Mouse (Mus musculus) midbrain, embryonic 14.5 days (tissue): ENCODE data around the gene Ankzf1. TPM values are rescaled to one million over a fixed set of nuclear protein-coding genes. Genes with fewer than 3 reads are reported as not detected.

Source experiments
- ATAC-seq: fragments of 200-750 bp; cut with Nextera tagmentation; 2 replicates; pipeline ENCODE4 v1.8.0; 2017; ENCODE audit warnings: moderate number of reproducible peaks, moderate library complexity; ENCODE audit not compliant: low FRiP score, low TSS enrichment
- DNase-seq: peaks from one replicate; pipeline ENCODE4 v3.0.0-alpha.2; 2015
- H3K27ac ChIP-seq: fragments of 300-500 bp; sonication (generic); replicated peaks from 2 replicates; pipeline ENCODE4 v1.5.1; 2014; ENCODE audit warnings: mild to moderate bottlenecking, low read depth, low read length, moderate library complexity
- H3K27me3 ChIP-seq: fragments of 300-500 bp; sonication (generic); 2 replicates; pipeline ENCODE4 v1.6.1; 2014; ENCODE audit warnings: low read length, control low read depth, mixed read lengths; ENCODE audit not compliant: control insufficient read depth, insufficient read depth
- H3K36me3 ChIP-seq: fragments of 300-500 bp; sonication (generic); 2 replicates; pipeline ENCODE4 v1.6.1; 2014; ENCODE audit warnings: low read length, control low read depth; ENCODE audit not compliant: control insufficient read depth, insufficient read depth
- H3K4me1 ChIP-seq: fragments of 300-500 bp; sonication (generic); 2 replicates; pipeline ENCODE4 v1.6.1; 2014; ENCODE audit warnings: mild to moderate bottlenecking, antibody characterized with exemption, low read length, control low read depth; ENCODE audit not compliant: control insufficient read depth, insufficient read depth
- H3K4me2 ChIP-seq: fragments of 300-500 bp; sonication (generic); 2 replicates; pipeline ENCODE4 v1.6.1; 2014; ENCODE audit warnings: mild to moderate bottlenecking, low read length, moderate library complexity
- H3K4me3 ChIP-seq: fragments of 300-500 bp; sonication (generic); replicated peaks from 2 replicates; pipeline ENCODE4 v1.5.1; 2014; ENCODE audit warnings: low read depth, low read length
- H3K9ac ChIP-seq: fragments of 300-500 bp; sonication (generic); replicated peaks from 2 replicates; pipeline ENCODE4 v1.6.1; 2014; ENCODE audit warnings: mild to moderate bottlenecking, low read length, moderate library complexity
- H3K9me3 ChIP-seq: fragments of 300-500 bp; sonication (generic); 2 replicates; pipeline ENCODE4 v1.6.1; 2016; ENCODE audit warnings: low read length, control low read depth, mixed read lengths; ENCODE audit not compliant: control insufficient read depth
- whole genome bisulfite sequencing: fragments of 180-500 bp; shearing (Covaris S2); extraction: QIAGEN DNeasy Blood & Tissue Kit; methylation state at CpG from one replicate; pipeline ENCODE4 v1.1.7; 2014; 5-methylcytosine and 5-hydroxymethylcytosine counted together
- polyA plus RNA-seq: library from polyadenylated mRNA; unstranded; fragments of >200 nt; fragmentation: Nextera tagmentation; extraction: Ambion mirVana; gene quantifications from 2 replicates; pipeline ENCODE4 v1.2.1, GENCODE M21; 2014

Gene Ankzf1
- polyA plus RNA-seq: 18.1 and 19.7 TPM in 2 replicates

DNA sequence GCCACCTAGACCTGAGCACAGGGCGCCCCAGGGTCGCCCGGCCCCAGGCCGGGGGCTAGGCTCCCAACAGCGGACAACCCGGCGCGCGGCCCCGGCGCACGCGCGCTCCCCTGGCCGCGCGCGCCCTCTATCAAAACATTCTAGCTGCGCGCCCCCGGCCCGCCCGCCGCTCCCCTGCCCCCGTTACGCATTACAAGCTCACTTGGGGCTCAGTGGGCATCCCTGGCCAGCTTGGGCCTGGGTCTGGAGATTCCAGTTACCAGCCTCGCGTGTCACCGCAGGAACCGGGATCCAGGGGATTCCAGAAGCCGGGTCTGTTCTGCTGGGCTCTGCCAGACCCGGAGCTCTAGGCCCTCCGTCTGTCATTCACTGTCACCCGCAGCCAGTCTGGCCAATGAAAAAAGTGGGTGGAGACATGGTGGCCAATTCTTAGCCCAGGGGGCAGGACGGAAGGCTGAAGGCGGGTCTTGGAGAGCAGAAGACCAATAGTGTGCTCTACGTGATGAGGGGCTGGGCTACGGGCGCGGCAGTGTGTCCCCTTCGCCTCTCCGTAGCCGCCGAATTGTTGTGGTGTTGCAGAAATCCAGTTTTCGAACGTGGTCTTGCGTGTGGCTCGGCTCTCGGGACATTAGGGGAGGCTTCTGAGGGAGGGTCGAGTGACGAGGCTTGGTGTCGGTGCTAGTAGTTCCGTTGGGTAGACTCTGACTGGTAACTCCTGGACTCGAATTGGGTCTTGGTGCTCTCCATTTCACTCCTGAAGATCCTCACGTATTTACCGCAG is at the start of gene Ankzf1, which contains the start of gene Atg9a:
Ankzf1 (plus strand) TSS at position 530 of the 781 bp plus-strand sequence.
Atg9a (minus strand) TSS at position 575 of the 781 bp plus-strand sequence.
- Histone ChIP-seq H3K9ac (peak within 1 kb of the TSS; percentile 84), H3K27ac (peak within 1 kb of the TSS; percentile 95), H3K9me3 (no peaks in the 10 kb centered on the region), H3K36me3 (peaks cover 38% of the 10 kb centered on the region), H3K27me3 (no peaks in the 10 kb centered on the region), H3K4me3 (peak within 1 kb of the TSS; percentile 71), H3K4me1 (peaks cover 19% of the 10 kb centered on the region), H3K4me2 (peak within 1 kb of the TSS; percentile 80)
- ATAC-seq (peak; percentile 99), DNase-seq (peak; percentile 97)
- WGBS: under 1% methylated on average over 56 of the region's 56 CpGs

DNA sequence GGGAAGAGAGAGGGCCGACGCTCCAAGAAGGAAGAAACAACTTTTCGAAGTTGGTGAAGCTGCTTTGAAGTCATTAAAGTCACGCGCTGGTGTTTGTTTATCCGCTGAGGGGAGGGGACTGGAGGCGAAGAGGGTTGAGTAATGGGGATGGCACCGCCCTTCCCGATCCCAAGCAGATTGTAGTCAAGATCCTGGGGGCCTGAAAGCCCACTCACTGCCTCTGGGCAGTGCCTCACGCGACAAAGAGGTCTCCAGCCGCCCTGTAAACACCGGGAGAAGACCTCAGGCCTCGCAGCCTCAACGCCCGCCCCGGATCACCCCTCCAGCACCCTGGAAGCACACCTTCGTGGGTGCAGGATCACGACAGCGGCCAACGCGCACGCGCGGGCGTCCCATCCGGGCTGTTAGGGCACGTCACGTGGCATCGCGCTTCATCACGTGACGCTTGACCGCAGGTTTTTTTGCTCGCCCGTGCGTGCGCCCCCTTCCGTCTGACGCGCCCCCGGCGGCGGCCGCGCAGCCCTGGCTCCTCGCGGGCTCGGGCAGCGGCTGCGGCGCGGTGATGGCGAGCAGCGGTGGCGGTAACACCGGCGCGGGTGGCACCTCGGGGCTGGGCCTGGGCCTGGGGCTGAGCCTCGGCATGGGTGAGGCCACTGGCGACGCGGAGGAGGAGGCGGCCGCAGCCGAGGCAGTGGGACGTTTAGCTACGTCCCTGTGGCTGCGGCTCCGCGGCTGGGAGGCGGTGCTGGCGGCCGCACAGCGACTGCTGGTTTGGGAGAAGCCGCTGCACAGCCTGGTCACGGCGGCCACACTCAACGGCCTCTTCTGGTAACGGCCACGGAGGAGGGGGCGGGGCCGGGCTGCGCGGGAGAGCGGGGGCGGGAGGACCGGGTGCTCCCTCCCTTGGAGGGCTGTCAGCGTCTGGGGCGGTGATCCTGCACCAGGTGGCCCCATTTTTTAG is 49.4 kb upstream of the Ankzf1 start, which contains the start of the genes Cnppd1 and Retreg2:
Cnppd1 (minus strand) TSS at position 411 of the 961 bp plus-strand sequence.
Retreg2 (plus strand) TSS at position 478 of the 961 bp plus-strand sequence.
- Histone ChIP-seq H3K36me3 (peaks cover 55% of the 10 kb centered on the region), H3K27ac (peak within 1 kb of the TSS; percentile 98), H3K9me3 (no peaks in the 10 kb centered on the region), H3K4me2 (peak within 1 kb of the TSS; percentile 97), H3K9ac (peak within 1 kb of the TSS; percentile 97), H3K4me3 (peak within 1 kb of the TSS; percentile 92), H3K27me3 (no peaks in the 10 kb centered on the region), H3K4me1 (peaks cover 17% of the 10 kb centered on the region)
- WGBS: under 1% methylated on average over 90 of the region's 91 CpGs
- peak; percentile 98 for DNase-seq
- peak; percentile 92 for ATAC-seq

DNA sequence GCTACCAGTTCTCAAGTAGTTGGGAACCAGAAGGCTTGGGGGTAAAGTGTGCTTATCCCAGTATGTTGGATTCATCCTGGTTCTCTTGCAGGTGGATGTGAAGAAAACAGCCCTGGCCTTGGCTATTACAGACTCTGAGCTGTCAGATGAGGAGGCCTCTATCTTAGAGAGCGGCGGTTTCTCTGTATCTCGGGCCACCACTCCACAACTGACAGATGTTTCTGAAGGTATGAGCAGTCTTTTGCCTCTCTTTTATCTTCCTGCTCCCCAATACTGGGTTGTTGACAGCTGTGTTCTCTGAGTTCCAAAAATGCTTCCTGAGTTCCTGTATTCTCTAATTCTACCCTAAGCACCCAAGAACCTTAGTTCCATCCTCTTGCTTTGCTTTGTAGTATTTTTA is 46.4 kb upstream of the Ankzf1 start:
- 95% methylated on average over 3 of the region's 3 CpGs for WGBS
- Histone ChIP-seq H3K4me1 (peaks cover 12% of the 10 kb centered on the region), H3K4me3 (no peak overlapping the region), H3K27ac (no peak overlapping the region), H3K36me3 (peaks cover 50% of the 10 kb centered on the region), H3K27me3 (no peaks in the 10 kb centered on the region), H3K9me3 (no peaks in the 10 kb centered on the region), H3K4me2 (no peak overlapping the region), H3K9ac (no peak overlapping the region)
- DNase-seq (no peak), ATAC-seq (no peak)

DNA sequence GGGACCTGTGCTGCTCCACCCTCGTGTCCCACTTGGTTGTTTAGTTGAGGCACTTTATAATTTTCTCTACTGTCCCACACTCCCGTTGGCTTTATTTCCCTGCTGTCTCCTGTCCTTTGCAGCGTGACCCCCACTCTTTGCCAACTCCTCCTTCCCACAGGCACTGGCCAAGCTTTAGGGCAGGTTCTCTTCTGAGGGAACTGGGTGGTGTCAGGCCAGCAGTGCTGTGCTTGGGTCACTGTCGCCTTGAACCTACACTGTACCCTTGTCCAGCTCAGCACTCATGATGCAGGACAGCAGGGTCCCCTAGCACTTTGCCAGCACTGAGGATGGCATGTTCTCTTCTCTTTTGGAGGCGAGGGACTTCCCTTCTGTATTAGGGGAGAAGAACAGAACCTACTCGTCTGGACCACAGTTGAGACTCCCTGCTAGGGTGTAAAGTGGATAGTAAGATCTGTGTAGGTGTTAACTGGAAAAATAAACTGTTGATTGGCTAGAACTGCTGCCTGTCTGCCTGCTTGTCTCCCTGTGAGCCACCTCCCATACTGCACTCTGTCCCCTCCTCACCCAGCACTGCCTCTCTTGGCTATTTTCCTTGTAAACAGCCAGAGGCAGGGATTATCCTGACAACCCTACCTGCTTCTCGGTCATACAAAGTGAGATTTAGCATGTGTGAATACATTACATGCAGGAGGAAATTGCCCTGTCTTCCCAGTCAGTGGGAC is 44.4 kb upstream of the Ankzf1 start:
- no peak overlapping the region for H3K4me2 ChIP-seq
- DNase-seq (no peak), ATAC-seq (no peak)
- H3K4me1 ChIP-seq: peaks cover 7% of the 10 kb centered on the region; the same call in 1 of the 2 replicates
- no peak overlapping the region for H3K27ac ChIP-seq
- 82% methylated on average over 7 of the region's 7 CpGs for WGBS
- H3K27me3 ChIP-seq: no peaks in the 10 kb centered on the region
- no peaks in the 10 kb centered on the region for H3K9me3 ChIP-seq
- peaks cover 50% of the 10 kb centered on the region for H3K36me3 ChIP-seq
- no peak overlapping the region for H3K4me3 ChIP-seq
- H3K9ac ChIP-seq: no peak overlapping the region

DNA sequence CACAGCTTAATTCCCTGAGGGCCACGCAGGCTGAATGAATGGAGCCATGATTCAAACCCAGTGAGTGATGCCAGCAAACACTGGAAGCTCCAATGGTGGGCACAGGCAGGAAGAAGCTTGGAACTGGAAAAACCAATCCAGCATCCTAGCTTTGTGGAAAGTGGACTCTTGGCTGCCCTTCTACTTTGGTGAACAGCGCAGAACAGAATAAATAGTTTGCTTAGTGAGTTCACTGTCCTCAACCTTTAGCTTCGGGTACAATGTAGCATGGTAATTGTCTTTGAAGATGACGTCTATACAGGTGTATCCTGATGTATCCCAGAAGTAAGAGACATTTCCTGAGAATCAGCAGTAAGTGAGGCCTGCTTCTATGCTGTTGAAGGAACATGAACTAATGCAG is 43.2 kb upstream of the Ankzf1 start:
- no peak for ATAC-seq
- no peak overlapping the region for H3K9ac ChIP-seq
- H3K4me3 ChIP-seq: no peak overlapping the region
- H3K27ac ChIP-seq: no peak overlapping the region
- H3K4me1 ChIP-seq: peaks cover 4% of the 10 kb centered on the region; the same call in 1 of the 2 replicates
- no peaks in the 10 kb centered on the region for H3K27me3 ChIP-seq
- H3K9me3 ChIP-seq: no peaks in the 10 kb centered on the region
- H3K4me2 ChIP-seq: no peak overlapping the region
- DNase-seq: no peak
- peaks cover 50% of the 10 kb centered on the region for H3K36me3 ChIP-seq
- 91% methylated on average over 4 of the region's 4 CpGs for WGBS

DNA sequence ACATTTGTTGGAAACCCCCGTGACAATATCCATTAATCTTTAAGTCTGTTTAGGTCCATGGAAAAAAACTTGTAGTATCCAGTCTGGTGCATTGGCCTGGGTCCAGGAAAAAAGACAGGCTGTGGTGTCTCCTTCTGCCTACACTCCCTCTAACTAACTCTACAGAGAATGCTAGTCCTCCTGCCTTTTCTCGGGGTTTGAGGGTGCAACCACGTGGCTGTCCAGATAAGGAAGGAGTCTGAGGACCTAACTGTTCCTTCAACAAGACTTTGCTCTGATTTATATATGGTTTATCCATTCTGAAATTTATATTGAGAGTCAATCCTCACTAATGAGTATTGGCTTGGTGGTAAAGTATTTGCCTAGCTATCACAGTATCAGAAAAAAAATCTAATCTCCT is 36.1 kb upstream of the Ankzf1 start:
- 72% methylated on average over 3 of the region's 3 CpGs for WGBS
- DNase-seq: no peak

DNA sequence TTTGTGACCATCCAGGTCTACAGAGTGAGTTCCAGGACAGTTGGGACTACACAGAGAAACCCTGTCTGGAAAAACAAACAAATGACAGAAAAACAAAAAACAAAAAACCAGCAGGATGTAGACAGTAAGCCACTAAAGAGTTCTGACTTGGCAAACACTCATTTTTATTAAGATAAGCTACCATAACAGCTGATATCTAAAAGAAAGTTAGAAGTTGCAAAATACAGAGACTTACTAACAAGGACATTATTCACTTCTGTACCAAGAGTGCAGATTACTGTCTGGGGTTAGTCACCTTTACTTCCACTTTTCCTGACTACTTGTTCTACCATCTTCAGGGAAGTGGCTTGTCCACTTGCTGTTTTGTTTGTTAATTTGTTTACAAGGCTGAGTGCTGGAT is 33.0 kb upstream of the Ankzf1 start:
- Histone ChIP-seq H3K27me3 (no peaks in the 10 kb centered on the region), H3K27ac (no peak overlapping the region), H3K9ac (no peak overlapping the region), H3K4me1 (no peaks in the 10 kb centered on the region), H3K36me3 (no peaks in the 10 kb centered on the region), H3K9me3 (no peaks in the 10 kb centered on the region), H3K4me2 (no peak overlapping the region), H3K4me3 (no peak overlapping the region)
- no peak for ATAC-seq
- no peak for DNase-seq

More for the DNA sequence above, 36.1 kb upstream of the Ankzf1 start:
- no peak overlapping the region for H3K4me2 ChIP-seq
- H3K4me1 ChIP-seq: no peaks in the 10 kb centered on the region
- H3K27ac ChIP-seq: no peak overlapping the region
- ATAC-seq: no peak
- H3K9me3 ChIP-seq: no peaks in the 10 kb centered on the region
- H3K36me3 ChIP-seq: no peaks in the 10 kb centered on the region
- no peaks in the 10 kb centered on the region for H3K27me3 ChIP-seq
- H3K9ac ChIP-seq: no peak overlapping the region
- H3K4me3 ChIP-seq: no peak overlapping the region
